Mouse (Mus musculus): ENCODE measurements around the gene Gm11239.
"Not testable (repeated sequence)": the region's sequence is repeated elsewhere in the genome, so short reads cannot be mapped to it uniquely, and the experiment has no call there.

The Gm11239 gene

GRCm38 (mm10) chr4:73668054-73668453, at the start of gene Gm11239:
Gm11239 (plus strand) TSS chr4:73668354.
- DNase-seq (ENCODE audit: extremely low spot score, low spot score), result not testable (repeated sequence)

DNA sequence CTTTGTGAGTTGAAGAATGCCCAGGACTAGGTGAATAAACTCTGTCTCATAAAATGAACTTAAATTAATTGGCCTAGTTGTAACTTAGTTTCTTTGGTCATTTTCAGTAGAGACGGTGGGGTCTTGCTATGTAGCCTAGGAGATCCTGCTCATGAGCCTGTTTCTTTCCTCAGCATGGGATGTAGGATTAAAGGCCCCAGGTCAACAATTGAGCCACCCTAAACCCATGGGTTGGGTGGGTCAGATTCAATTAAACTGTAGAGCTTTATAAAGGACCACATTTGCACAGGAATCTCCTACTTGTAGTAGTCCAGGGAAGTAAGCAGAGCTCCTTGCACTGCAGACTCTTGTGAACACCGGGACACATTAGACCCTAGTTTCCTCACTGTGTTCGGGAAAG, 45.5 kb upstream of the Gm11239 start, which contains the start of gene Gm11237:
Gm11237 (plus strand) TSS at position 301 of the 400 bp plus-strand sequence.
- DNase-seq (ENCODE audit: extremely low spot score, low spot score), result not testable (repeated sequence)

- DNase-seq (ENCODE audit: extremely low spot score, low spot score), result not testable (repeated sequence)
Measured at GRCm38 (mm10) chr4:73637821-73638220, 30.3 kb upstream of the Gm11239 start, which contains the start of gene Gm11236. Gm11236 (plus strand) TSS chr4:73638121.

- not testable (repeated sequence) for DNase-seq (ENCODE audit: extremely low spot score, low spot score)
Measured at GRCm38 (mm10) chr4:73661864-73662263, 6.3 kb upstream of the Gm11239 start.

- not testable (repeated sequence) for DNase-seq (ENCODE audit: extremely low spot score, low spot score)
Measured at GRCm38 (mm10) chr4:73683216-73683615, 15.1 kb downstream of the Gm11239 start, which contains the start of gene Gm428. Gm428 (plus strand) TSS chr4:73683516.

DNA sequence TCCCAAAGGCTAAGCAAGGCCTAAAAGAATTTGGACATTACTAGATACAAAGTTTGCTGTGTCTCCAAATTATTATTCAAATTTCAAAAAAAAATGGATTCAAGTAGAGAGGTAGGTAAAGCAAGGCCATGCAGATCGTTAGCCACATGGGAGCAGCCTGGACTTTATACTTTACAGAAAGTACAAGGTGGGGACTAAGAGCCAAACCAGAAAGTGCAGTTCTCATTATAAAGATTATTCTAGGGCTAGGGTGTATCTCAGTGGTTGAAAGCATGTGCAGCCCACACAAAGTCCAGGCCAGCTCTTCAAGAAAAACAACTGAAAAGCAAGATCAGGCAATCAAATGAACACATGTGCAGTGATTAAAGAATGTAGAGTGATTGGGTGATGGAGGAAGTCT, 50.6 kb downstream of the Gm11239 start:
- no peak for DNase-seq (ENCODE audit: extremely low spot score, low spot score)

DNA sequence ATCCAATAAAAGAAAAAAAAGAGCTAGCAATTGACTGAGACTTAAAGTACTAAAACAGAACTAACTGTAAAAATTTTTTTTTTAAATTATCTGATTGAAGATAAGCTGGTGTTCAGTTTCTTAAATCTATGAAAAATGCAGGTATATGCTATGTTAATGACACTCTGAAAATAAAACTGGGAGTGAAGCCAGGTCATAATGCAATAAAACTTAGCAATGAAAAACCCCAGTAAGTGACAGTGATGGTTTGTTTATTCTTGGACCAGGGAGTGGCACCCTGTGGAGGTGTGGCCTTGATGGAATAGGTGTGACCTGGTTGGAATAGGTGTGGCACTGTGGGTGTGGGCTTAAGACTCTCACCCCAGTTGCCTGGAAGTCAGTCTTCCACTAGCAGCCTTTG, 51.7 kb downstream of the Gm11239 start:
- no peak for DNase-seq (ENCODE audit: extremely low spot score, low spot score)

All from neural tube, embryonic 10.5 days (tissue).